Mouse (Mus musculus) embryonic facial prominence, embryonic 15.5 days (tissue): ENCODE data around the gene Ap3m1. TPM values are rescaled to one million over a fixed set of nuclear protein-coding genes. Genes with fewer than 3 reads are reported as not detected.

Experiments used
- ATAC-seq: fragments of 200-750 bp; cut with Nextera tagmentation; 2 replicates; pipeline ENCODE4 v1.8.0; 2017; ENCODE audit warnings: low read depth, moderate TSS enrichment; ENCODE audit not compliant: insufficient number of reproducible peaks, low FRiP score, low TSS enrichment
- H3K27ac ChIP-seq: fragments of 300-500 bp; sonication (generic); replicated peaks from 2 replicates; pipeline ENCODE4 v1.5.1; 2015; ENCODE audit warnings: mild to moderate bottlenecking, inconsistent platforms
- H3K27me3 ChIP-seq: fragments of 300-500 bp; sonication (generic); 2 replicates; pipeline ENCODE4 v1.6.1; 2015; ENCODE audit warnings: inconsistent platforms
- H3K36me3 ChIP-seq: fragments of 300-500 bp; sonication (generic); 2 replicates; pipeline ENCODE4 v1.6.1; 2015; ENCODE audit warnings: mild to moderate bottlenecking, inconsistent platforms
- H3K4me1 ChIP-seq: fragments of 300-500 bp; sonication (generic); 2 replicates; pipeline ENCODE4 v1.6.1; 2015; ENCODE audit warnings: inconsistent platforms
- H3K4me2 ChIP-seq: fragments of 300-500 bp; sonication (generic); replicated peaks from 2 replicates; pipeline ENCODE4 v1.6.1; 2015; ENCODE audit warnings: mild to moderate bottlenecking, inconsistent platforms
- H3K4me3 ChIP-seq: fragments of 300-500 bp; sonication (generic); replicated peaks from 2 replicates; pipeline ENCODE4 v1.5.1; 2015; ENCODE audit warnings: mild to moderate bottlenecking, inconsistent platforms
- H3K9ac ChIP-seq: fragments of 300-500 bp; sonication (generic); 2 replicates; pipeline ENCODE4 v1.6.1; 2015; ENCODE audit warnings: inconsistent platforms
- H3K9me3 ChIP-seq: fragments of 300-500 bp; sonication (generic); replicated peaks from 2 replicates; pipeline ENCODE4 v1.6.1; 2016; ENCODE audit warnings: inconsistent platforms
- WGBS: fragments of 180-500 bp; shearing (Covaris S2); methylation state at CpG from one replicate; pipeline ENCODE4 v1.1.7; 2015; 5-methylcytosine and 5-hydroxymethylcytosine counted together
- polyA plus RNA-seq: library from polyadenylated mRNA; unstranded; fragments of >200 nt; fragmentation: Nextera tagmentation; extraction: Ambion mirVana; gene quantifications from 2 replicates; pipeline ENCODE4 v1.2.1, GENCODE M21; 2015

Gene Ap3m1
- polyA plus RNA-seq, 1 experiment from 2014 or later, result 68.1 TPM

DNA sequence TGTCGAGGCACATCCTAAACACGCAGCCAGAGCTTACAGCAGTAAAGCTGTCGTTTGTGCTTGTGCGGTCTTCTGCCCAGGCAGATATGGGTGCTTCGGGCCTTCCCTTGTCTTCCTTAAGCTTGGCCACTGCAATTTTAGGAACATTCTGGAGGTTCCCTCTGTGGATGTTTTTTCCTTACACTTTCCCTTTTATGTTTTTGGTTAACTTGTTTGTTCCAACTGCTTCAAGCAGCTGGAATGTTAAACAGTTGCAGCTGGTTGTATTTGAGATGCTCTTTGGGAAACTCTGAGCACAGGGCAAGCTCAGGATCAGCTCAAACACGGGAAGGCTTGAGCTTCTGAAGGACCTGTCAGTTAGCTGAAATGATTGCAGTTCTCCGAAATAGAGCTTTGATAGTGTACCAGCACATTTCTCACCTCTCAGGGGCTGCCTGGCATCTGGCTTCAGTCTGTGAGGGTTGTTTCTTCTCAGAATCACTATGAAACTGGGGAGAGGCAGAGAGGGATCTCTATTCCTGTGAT lies 34.6 kb upstream of the Ap3m1 start:
- Histone ChIP-seq H3K9me3 (no peaks in the 10 kb centered on the region), H3K27me3 (no peaks in the 10 kb centered on the region), H3K4me3 (no peak overlapping the region), H3K4me2 (0 out of 2 replicates have a peak overlapping the region, but pooled peaks have one; percentile 18), H3K9ac (no peak overlapping the region), H3K27ac (peak overlapping the region; percentile 95), H3K4me1 (peaks cover 35% of the 10 kb centered on the region), H3K36me3 (no peaks in the 10 kb centered on the region)
- 12% methylated on average over 7 of the region's 7 CpGs for WGBS
- peak; percentile 70; the same call in 1 of the 2 replicates for ATAC-seq

- peaks cover 35% of the 10 kb centered on the region for H3K4me1 ChIP-seq
- no peak overlapping the region for H3K9ac ChIP-seq
- no peaks in the 10 kb centered on the region for H3K9me3 ChIP-seq
- H3K4me3 ChIP-seq, result no peak overlapping the region
- H3K4me2 ChIP-seq, result no peak overlapping the region
- 19% methylated on average over 2 of the region's 2 CpGs for WGBS
- ATAC-seq, result no peak
- no peaks in the 10 kb centered on the region for H3K27me3 ChIP-seq
- H3K36me3 ChIP-seq, result no peaks in the 10 kb centered on the region
- H3K27ac ChIP-seq, result peak overlapping the region; percentile 95
Measured at GRCm38 (mm10) chr14:21086106-21086505, 33.8 kb upstream of the Ap3m1 start.

DNA sequence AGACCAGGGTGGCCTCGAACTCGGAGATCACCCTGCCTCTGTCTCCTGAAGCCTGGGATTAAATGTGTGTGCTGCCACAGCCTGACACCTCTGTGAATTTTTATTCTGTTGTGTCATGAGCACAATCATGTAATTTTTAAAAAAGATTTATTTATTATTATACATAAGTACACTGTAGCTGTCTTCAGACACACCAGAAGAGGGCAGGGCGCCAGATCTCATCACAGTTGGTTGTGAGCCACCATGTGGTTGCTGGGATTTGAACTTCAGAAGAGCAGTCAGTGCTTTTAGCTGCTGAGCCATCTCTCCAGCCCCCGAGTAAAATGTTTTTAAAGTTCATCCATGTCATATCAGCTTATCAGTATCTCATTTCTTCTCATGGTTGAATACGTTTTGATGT lies 33.4 kb upstream of the Ap3m1 start:
- peak overlapping the region; percentile 95; the same call in 1 of the 2 replicates for H3K27ac ChIP-seq
- H3K27me3 ChIP-seq, result no peaks in the 10 kb centered on the region
- H3K9ac ChIP-seq, result no peak overlapping the region
- no peak overlapping the region for H3K4me3 ChIP-seq
- WGBS, result 69% methylated on average over 5 of the region's 5 CpGs
- peaks cover 35% of the 10 kb centered on the region for H3K4me1 ChIP-seq
- no peaks in the 10 kb centered on the region for H3K9me3 ChIP-seq
- no peaks in the 10 kb centered on the region for H3K36me3 ChIP-seq
- H3K4me2 ChIP-seq, result no peak overlapping the region
- no peak for ATAC-seq

GRCm38 (mm10) chr14:21082823-21083222 lies 30.5 kb upstream of the Ap3m1 start:
- ATAC-seq, result no peak
- 52% methylated on average over 1 of the region's 1 CpGs for WGBS
- peaks cover 25% of the 10 kb centered on the region for H3K4me1 ChIP-seq
- no peak overlapping the region for H3K4me2 ChIP-seq
- no peak overlapping the region for H3K4me3 ChIP-seq
- H3K36me3 ChIP-seq, result no peaks in the 10 kb centered on the region
- H3K27ac ChIP-seq, result no peak overlapping the region
- no peaks in the 10 kb centered on the region for H3K27me3 ChIP-seq
- no peak overlapping the region for H3K9ac ChIP-seq
- H3K9me3 ChIP-seq, result no peaks in the 10 kb centered on the region

- no peaks in the 10 kb centered on the region for H3K27me3 ChIP-seq
- no peaks in the 10 kb centered on the region for H3K36me3 ChIP-seq
- H3K9ac ChIP-seq, result no peak overlapping the region
- H3K27ac ChIP-seq, result no peak overlapping the region
- no peak overlapping the region for H3K4me2 ChIP-seq
- no peaks in the 10 kb centered on the region for H3K9me3 ChIP-seq
- no peak overlapping the region for H3K4me3 ChIP-seq
- no peak for ATAC-seq
- H3K4me1 ChIP-seq, result peaks cover 15% of the 10 kb centered on the region
Measured at GRCm38 (mm10) chr14:21078511-21078910, 26.2 kb upstream of the Ap3m1 start.

DNA sequence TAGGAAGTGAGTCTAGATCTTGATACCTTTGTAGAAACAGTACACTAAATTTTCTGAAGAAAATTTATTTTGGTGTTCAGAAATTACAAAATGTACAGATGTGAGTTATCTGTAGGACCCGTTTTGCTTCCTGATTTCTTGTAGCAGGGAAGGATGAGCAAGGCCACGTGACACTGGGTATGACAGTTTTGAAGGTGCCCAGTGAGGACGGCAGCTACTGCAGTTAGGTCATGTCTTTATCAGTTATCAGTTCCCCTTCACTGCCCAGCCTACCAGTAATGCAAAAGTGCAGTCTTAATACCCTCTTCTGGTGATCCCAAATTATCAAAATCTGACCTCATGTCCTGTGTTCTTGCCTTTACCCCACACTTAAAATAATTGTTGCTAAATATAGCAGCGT lies 25.6 kb upstream of the Ap3m1 start:
- no peaks in the 10 kb centered on the region for H3K9me3 ChIP-seq
- no peak overlapping the region for H3K9ac ChIP-seq
- H3K27ac ChIP-seq, result no peak overlapping the region
- WGBS, result 83% methylated on average over 4 of the region's 4 CpGs
- H3K4me1 ChIP-seq, result peaks cover 15% of the 10 kb centered on the region
- no peak overlapping the region for H3K4me3 ChIP-seq
- ATAC-seq, result no peak
- H3K4me2 ChIP-seq, result no peak overlapping the region
- H3K27me3 ChIP-seq, result no peaks in the 10 kb centered on the region
- H3K36me3 ChIP-seq, result no peaks in the 10 kb centered on the region

DNA sequence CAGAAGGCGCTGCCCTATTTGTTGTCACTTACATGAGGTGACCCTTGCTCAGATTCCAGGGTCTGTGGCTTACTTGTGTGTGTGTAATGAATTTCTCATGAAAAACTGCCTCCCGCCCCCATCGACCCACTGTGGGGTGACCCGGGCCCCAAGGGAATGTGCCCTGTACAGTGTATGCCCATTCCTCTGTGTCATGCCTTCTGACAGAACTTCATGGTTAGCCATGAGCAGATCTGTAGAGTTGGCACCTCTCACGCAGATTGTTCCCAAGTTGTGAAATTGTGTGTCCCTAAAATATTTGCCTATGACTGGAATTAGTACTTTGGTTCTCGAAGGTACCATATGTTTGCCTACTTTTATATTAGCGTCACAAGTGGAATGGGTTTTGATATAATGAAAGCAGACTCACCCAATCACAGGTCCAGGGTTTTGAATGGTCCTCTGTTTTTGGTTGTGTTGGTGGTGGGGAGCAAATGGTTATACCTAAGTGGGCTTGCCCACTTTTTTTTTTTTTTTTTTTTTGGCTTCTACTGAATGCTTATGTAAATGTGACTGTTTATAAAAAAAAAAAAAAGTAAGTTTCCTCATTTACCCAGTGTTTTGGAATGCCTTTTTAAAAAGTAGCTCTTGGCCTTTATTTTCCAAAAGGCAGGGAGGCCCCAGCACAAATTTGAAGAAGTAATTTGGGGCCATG lies 24.3 kb upstream of the Ap3m1 start:
- Histone ChIP-seq H3K27me3 (no peaks in the 10 kb centered on the region), H3K4me3 (peak overlapping the region; percentile 74), H3K27ac (peak overlapping the region; percentile 92), H3K4me1 (peaks cover 15% of the 10 kb centered on the region), H3K9me3 (no peaks in the 10 kb centered on the region), H3K36me3 (no peaks in the 10 kb centered on the region), H3K4me2 (peak overlapping the region; percentile 80), H3K9ac (peak overlapping the region; percentile 77; the same call in 1 of the 2 replicates)
- 31% methylated on average over 7 of the region's 7 CpGs for WGBS
- ATAC-seq, result no peak

GRCm38 (mm10) chr14:21075751-21076500 lies 23.6 kb upstream of the Ap3m1 start:
- no peaks in the 10 kb centered on the region for H3K36me3 ChIP-seq
- peak; percentile 98 for ATAC-seq
- peak overlapping the region; percentile 77 for H3K9ac ChIP-seq
- no peaks in the 10 kb centered on the region for H3K27me3 ChIP-seq
- H3K4me3 ChIP-seq, result peak overlapping the region; percentile 74
- WGBS, result under 1% methylated on average over 59 of the region's 59 CpGs
- peak overlapping the region; percentile 80 for H3K4me2 ChIP-seq
- peaks cover 15% of the 10 kb centered on the region for H3K4me1 ChIP-seq
- peak overlapping the region; percentile 92 for H3K27ac ChIP-seq
- H3K9me3 ChIP-seq, result no peaks in the 10 kb centered on the region

- Histone ChIP-seq H3K27ac (no peak overlapping the region), H3K36me3 (no peaks in the 10 kb centered on the region), H3K9ac (no peak overlapping the region), H3K4me3 (0 out of 2 replicates have a peak overlapping the region, but pooled peaks have one; percentile 74), H3K9me3 (no peaks in the 10 kb centered on the region), H3K27me3 (no peaks in the 10 kb centered on the region), H3K4me1 (peaks cover 15% of the 10 kb centered on the region), H3K4me2 (peak overlapping the region; percentile 80)
- ATAC-seq, result no peak
- WGBS, result 64% methylated on average over 11 of the region's 11 CpGs
Measured at GRCm38 (mm10) chr14:21074398-21075320, 22.4 kb upstream of the Ap3m1 start.

GRCm38 (mm10) chr14:21073981-21074380 lies 21.7 kb upstream of the Ap3m1 start:
- H3K27me3 ChIP-seq, result no peaks in the 10 kb centered on the region
- no peaks in the 10 kb centered on the region for H3K9me3 ChIP-seq
- 82% methylated on average over 3 of the region's 3 CpGs for WGBS
- H3K4me2 ChIP-seq, result no peak overlapping the region
- H3K36me3 ChIP-seq, result no peaks in the 10 kb centered on the region
- peaks cover 12% of the 10 kb centered on the region; the same call in 1 of the 2 replicates for H3K4me1 ChIP-seq
- ATAC-seq, result no peak
- H3K27ac ChIP-seq, result no peak overlapping the region
- no peak overlapping the region for H3K4me3 ChIP-seq
- H3K9ac ChIP-seq, result no peak overlapping the region

- H3K4me3 ChIP-seq, result no peak overlapping the region
- H3K27me3 ChIP-seq, result no peaks in the 10 kb centered on the region
- no peak for ATAC-seq
- WGBS, result 76% methylated on average over 5 of the region's 5 CpGs
- H3K4me2 ChIP-seq, result no peak overlapping the region
- no peaks in the 10 kb centered on the region for H3K36me3 ChIP-seq
- no peak overlapping the region for H3K9ac ChIP-seq
- peaks cover 9% of the 10 kb centered on the region; the same call in 1 of the 2 replicates for H3K4me1 ChIP-seq
- no peaks in the 10 kb centered on the region for H3K9me3 ChIP-seq
- no peak overlapping the region for H3K27ac ChIP-seq
Measured at GRCm38 (mm10) chr14:21069594-21069993, 17.3 kb upstream of the Ap3m1 start.
